Mouse (Mus musculus): ENCODE measurements around the gene Cbwd1. TPM values are rescaled to one million over a fixed set of nuclear protein-coding genes. Genes with fewer than 3 reads are reported as not detected.
A peak's percentile ranks its signal among the peaks of the same experiment; 100 is the strongest.
"Not testable (repeated sequence)": the region's sequence is repeated elsewhere in the genome, so short reads cannot be mapped to it uniquely, and the experiment has no call there.

Gene Cbwd1
- polyA plus RNA-seq, 1 experiment from 2014 or later: 16.3 TPM

GRCm38 (mm10) chr19:24875129-24875870 lies 86.1 kb downstream of the Cbwd1 start, which contains the start of gene Gm10053:
Gm10053 (plus strand) TSS chr19:24875686.
- 86% methylated on average over 23 of the region's 26 CpGs for WGBS
- H3K9me3 ChIP-seq; H3K4me1 ChIP-seq (replicated peaks); H3K4me3 ChIP-seq (replicated peaks); H3K36me3 ChIP-seq; H3K9ac ChIP-seq (replicated peaks); H3K4me2 ChIP-seq (replicated peaks); H3K27ac ChIP-seq; ATAC-seq: not testable (repeated sequence)
- H3K27me3 ChIP-seq: peaks cover 16% of the 10 kb centered on the region

- no peak overlapping the region for H3K4me3 ChIP-seq (replicated peaks)
- H3K9ac ChIP-seq (replicated peaks): no peak overlapping the region
- peaks cover 26% of the 10 kb centered on the region for H3K27me3 ChIP-seq
- peaks cover 2% of the 10 kb centered on the region; the same call in 1 of the 2 replicates for H3K9me3 ChIP-seq
- H3K36me3 ChIP-seq: no peaks in the 10 kb centered on the region
- H3K27ac ChIP-seq: no peak overlapping the region
- 63% methylated on average over 2 of the region's 2 CpGs for WGBS
- peaks cover 4% of the 10 kb centered on the region for H3K4me1 ChIP-seq (replicated peaks)
- no peak overlapping the region for H3K4me2 ChIP-seq (replicated peaks)
- ATAC-seq: no peak
These were observed 87.5 kb downstream of the Cbwd1 start for GRCm38 (mm10) chr19:24873873-24874272.

- Histone ChIP-seq H3K4me2 (replicated peaks) (peak overlapping the region; percentile 63), H3K4me3 (replicated peaks) (peak overlapping the region; percentile 38), H3K9ac (replicated peaks) (peak overlapping the region; percentile 58; the same call in 1 of the 2 replicates), H3K4me1 (replicated peaks) (peaks cover 4% of the 10 kb centered on the region), H3K9me3 (no peaks in the 10 kb centered on the region), H3K36me3 (no peaks in the 10 kb centered on the region), H3K27ac (no peak overlapping the region), H3K27me3 (peaks cover 31% of the 10 kb centered on the region)
- ATAC-seq: peak; percentile 83
- WGBS: 22% methylated on average over 18 of the region's 18 CpGs
These were observed 90.3 kb downstream of the Cbwd1 start for GRCm38 (mm10) chr19:24871037-24871635.

Small RNAs within 50 kb of the gene (microRNA-seq; reads per million reads assigned to microRNA genes)
- not detected for gene Mir3084-1

Other genes starting within 250 kb of the Cbwd1 start
- 0.30 and 0.31 TPM in 2 replicates for gene Pgm5, start 99.8 kb downstream of the Cbwd1 start, polyA plus RNA-seq (2015; fragmentation: Nextera tagmentation; extraction: Ambion mirVana)
- 227 and 245 TPM in 2 replicates for gene Gm10053, start 85.9 kb downstream of the Cbwd1 start, polyA plus RNA-seq (2015; fragmentation: Nextera tagmentation; extraction: Ambion mirVana)
- gene Foxd4, start 60.4 kb downstream of the Cbwd1 start, polyA plus RNA-seq (2015; fragmentation: Nextera tagmentation; extraction: Ambion mirVana): 0.10 and 0.13 TPM in 2 replicates
- gene Dock8, start 37.9 kb upstream of the Cbwd1 start, polyA plus RNA-seq (2015; fragmentation: Nextera tagmentation; extraction: Ambion mirVana): 0.45 and 0.46 TPM in 2 replicates